Mouse (Mus musculus) urinary bladder, postnatal 4 days (tissue): Measurements from ENCODE around the gene Kidins220.
A peak's percentile ranks its signal among the peaks of the same experiment; 100 is the strongest.

Source experiments
- DNase-seq, 2 experiments: peaks; one replicate each; pipeline ENCODE4 v3.0.0; 2021 to 2022; ENCODE audit warnings: low spot score in 2 of 2

The Kidins220 gene

DNA sequence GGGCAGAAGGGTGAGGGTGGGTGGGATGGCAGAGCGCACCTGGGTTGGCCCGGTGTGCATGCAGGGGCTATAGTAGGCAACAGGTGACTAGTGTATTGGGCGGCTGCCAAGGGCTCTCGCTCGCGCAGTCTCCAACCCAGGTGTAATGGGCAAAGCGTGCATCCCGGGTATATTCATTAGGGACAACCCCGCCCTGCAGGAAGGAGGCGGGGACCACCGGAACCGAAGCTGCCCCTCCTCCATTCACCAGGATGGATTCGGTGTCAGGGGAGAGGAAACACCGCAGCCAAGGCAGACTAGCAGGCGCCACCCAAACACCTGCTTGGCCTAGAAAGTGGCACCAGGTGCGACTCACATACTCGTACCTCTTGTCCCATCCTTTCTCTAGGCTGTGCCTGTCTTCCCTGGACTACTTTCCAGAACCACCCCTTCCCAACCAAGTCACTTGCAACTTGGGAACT is 118.1 kb downstream of the Kidins220 start:
- peak; percentile 54 to 71 for DNase-seq

DNA sequence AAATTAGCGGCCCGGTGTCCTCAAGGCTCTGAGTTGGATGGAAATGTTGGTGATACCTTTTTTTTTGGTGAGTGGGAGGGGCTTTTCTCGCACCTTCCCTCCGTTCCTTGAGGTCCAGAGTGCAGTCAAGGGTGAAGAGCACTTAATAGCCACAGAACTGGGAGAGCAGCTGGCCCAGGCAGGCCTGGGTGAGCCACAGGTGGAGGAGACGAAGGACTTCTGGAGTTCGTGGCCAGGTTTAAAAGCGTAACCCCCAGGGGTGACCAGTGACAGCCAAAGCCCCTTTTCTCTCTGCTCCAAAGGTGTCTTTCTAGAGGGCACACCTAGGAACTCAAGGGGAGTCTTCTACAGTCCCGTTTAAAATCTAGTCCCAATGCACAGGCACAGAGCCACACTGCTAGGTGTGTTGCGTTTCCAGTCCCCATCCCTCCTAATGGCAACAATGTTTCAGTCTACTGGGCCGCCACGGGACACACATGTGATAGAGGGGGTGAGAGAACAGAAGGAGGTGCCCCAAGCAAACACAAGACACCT is 118.6 kb downstream of the Kidins220 start:
- no peak for DNase-seq

DNA sequence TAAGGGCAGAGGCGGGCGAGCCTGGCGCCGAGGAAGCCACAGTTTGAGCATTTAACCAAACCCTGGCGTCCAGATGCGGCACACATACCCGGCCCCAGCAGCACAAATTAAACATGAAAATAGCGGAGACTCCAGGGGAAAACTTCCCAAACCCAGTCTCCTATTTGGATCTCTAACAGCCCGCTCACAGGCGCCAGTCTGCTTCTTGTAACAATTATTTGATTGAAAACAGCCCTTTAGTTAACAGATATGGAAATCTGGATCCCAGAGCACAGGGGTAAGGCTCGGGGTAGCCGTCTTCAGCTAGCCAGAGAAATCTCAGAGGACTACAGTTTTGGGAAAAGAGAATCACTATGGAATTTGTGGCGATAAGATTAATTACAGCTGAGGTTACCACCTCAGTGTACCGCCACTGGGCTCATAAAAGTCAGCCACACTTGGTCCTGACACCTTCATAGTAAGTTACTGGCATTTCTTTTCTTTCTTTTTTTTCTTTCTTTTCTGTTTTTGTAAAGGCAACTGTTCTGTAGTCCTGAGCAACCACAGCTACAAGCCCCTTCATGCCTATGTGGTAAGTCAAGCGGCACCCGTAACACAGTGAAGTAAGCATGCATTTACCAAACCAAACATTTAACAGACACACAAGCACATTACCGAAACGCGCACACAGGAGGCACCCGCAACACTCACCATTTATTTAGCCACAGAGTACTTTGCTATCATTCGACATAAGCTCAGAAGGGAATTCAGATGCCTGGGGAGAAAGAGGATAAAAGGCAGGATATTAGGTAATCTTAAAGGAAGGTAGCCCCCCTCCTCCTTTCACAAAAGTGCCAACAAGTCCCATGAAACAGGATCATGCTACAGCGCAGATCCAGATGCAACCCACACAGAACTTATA is 120.1 kb downstream of the Kidins220 start:
- no peak for DNase-seq

DNA sequence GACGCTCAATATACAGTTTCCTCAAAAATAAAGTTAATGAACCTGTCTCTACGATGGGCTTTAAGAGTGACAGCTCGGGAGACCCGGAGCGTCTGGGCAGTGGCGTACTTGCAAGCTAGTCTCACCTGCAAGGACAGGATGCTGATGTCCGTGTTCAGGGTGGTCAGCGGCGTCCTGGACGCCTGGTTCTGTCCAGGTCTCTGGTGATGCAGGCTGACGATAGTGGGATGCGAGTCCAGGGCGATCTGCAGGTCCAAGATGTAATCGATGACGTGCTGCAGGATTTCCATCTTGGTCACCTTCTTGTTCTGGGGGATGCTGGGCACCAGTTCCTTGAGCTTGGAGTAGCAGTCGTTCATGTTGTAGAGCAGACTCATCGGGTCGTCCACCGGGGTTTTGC is 120.8 kb downstream of the Kidins220 start:
- no peak for DNase-seq

DNA sequence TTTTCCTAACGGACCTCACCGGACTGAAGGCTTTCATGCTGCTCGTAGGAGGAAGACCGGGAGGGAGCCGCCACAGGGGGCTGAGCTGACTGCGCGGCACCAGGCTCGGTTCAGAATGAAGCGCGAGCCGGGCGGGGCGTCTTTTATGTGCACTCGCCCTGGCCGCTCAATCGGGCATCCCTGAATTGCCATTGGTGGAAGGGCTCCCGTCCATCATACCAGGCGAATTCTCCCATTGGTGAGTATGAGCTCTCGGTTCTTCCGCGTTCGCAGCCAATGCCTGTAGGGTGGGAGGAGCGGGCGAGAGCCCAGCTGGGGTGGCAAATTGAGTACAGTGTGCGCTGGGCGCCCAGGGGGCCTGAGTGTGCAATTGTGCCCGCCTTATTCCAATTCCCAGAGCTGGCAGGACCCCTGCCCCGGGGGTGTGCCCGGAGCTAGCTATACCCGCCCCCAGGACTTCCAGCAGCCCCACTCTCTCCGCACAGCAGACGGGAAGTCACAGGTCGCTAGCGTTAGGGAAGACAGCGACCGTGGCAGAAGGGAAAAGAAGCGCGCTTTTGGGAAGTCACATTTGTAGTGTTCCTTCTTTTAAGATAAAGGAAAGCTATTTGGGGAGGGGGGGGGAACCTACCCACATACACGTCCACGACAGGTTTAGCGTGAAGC is 121.4 kb downstream of the Kidins220 start:
- DNase-seq, result peak; percentile 97 to 98

DNA sequence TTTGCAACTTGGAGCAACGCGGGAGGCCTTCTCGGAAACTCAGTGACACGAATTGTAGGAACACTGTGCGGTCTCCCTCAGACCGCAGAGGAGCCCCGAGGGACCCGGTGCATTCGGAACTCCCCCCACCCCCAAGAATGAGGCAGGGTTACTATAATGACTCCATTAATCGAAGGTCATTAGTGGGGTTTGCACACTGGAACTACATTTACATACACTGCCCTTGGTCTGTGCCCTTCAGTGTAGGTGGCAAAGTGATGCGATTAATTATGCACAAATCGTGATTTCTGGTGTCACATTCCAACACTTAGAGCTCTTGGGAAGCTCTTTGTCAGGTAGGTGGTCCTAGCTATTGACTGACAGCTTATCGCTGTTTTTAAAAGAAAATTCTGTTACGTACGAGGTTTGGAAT is 121.9 kb downstream of the Kidins220 start:
- no peak for DNase-seq

DNA sequence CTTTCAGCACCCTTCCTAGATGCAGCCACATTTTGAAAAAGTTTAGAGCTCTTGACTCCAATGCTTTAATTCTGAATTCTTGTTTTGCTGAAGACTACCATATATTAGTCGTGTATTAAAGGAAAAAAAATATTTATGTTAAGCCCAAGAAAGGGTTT is 122.2 kb downstream of the Kidins220 start, which contains the start of gene Id2:
TSS of gene Id2 (minus strand) at position 89 of the 158 bp plus-strand sequence.
- no peak for DNase-seq

DNA sequence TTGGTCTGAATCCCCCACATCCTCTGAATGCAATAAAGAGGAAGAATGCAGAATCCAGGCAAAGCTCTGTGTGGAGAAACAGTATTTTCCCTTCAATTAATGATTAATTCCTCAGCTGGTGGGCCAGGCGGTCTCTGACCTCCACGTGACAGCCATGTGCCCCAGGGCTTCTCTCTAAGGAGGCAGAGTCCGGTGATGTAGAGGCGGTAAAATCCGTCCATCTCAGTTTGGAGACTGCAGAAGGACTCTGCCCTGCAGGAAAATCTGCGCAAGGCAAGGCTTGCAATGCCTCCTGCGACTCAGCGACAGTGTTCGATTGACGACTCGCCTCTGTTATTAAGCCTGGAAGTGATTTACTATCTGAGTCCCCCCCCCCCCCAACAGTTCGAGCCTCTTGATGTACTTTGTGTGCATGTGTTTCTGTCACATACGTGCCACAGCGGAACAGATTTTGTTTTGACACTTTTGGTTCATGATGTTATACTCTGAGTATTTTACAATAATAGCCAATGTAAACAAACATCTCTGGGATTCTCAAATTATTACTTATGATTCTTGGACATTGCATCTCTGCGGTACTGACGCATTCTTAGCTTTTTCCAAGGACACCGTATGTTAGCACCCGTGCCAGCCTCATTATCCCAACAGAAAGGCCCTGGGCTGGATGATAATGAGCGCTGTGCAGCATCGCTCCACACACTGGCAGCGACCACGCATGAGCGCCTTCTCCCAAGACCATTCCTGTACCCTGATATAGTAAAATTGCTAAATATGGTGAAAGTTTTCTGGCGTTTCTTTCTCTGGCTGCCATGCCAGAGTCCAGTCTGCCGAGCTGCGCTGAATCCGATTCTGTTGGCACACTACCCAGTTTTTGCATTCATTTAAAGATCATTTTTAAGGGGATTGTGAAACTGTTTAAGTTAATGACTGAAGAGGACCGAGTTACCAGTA is 122.8 kb downstream of the Kidins220 start:
- DNase-seq, result peak in 1 of 2 experiments; percentile 46

DNA sequence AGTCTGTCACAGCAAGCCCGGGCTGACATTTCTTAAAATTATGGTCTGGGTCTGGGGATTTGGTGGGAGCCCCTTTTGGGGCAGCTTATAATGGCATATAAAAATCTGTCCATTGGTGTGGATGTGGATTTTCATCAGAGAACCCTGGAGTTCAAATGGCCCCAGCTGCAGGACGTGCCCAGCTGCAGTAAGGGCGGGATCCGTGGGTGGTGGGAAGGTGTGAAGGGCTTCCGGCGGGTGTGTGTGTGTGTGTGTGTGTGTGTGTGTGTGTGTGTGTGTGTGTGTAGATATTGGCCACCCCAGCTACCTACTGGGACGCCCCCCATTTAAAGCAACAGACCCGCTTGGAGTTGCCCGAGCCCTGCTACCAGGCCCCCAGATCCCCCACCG is 123.4 kb downstream of the Kidins220 start:
- no peak for DNase-seq

DNA sequence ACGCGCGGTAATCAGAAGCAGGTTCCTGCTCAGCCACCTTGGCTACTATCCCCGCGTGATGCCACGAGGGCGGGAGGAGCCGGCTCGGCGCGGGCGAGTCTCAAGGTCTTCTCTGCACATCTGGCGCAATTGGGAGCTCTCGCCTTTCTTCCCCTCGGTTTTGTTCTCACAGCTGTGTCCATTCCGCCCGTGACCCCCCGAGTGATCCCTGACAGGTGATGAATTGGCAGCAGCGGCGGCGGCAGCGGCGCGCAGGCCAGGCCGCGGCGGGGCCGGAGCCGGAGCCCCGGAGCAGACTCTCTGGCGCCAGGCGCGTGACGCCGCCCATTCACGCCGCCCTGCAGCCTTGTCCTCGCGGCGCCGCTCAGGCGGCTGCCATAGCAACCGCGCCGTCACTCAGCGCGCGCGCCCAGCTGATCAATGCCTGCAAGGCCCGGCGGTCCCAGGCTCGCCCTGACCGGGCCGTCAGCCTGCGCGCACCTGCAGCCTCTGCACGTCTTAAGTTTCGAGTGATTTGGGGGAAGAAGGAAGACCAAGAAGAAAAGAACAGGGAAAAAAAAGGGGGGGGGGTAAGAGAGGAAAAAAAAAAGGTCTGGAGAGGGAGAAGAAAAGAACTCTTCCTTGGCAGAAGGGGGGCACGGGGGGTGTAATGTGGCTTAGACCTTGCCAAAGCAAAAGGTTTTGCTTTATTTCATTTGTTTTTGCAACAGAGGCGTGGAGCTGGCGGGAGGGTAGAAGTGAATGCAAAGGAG is 124.0 kb downstream of the Kidins220 start:
- peak; percentile 94 to 96 for DNase-seq

DNA sequence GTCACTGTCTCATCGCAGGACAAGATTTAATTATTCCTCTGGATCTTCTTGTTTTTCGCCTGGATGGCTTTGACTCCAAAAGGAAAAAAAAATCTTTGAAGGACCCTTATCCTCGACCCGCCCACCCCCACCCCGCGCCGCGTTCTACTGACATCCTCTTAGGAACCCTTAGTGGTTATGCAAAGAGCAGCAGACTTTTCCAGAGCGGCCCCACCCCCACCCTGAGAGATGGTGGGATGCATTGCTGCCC is 124.5 kb downstream of the Kidins220 start:
- DNase-seq, result peak; percentile 64 to 74

DNA sequence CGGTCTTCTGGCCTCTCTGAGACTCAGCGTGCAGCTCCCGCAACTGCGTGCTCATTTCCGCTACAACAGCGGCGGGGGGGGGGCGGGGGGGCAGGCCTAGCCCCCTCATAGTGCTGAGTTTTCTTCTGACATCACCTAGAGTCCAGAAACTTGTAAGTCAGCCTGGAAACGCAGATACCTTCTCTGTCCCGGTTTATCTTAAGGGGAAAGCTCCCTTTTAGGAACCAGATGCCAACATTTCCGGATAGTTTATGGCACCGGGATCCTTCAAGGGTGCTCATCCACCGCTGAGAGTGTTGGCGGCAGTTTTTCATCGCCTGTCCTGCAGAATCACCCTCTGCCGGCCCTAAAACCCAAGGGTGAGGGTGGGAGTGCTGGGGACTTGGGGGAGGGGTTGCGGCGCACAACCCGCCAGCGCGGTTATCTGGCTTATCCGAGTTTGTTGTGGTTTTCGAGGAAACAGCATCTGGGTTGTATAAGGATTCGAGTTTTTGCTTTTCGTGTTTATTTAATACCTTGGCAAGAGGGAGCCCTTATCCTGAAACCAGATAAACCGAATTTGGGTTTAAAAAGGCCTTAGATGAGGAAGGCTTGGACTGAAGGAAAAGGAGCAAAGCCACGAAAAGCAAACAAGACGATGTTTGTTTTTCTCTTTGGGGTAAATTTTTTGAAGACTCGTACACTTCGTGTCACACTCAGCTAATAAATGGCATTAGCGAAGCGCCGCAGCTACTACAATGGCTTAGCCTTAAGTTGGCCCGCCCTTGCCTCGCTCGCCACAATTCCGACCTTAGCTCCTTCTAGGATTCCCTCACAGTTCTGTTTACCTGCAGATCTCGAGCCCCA is 125.1 kb downstream of the Kidins220 start:
- peak in 1 of 2 experiments; percentile 59 for DNase-seq

DNA sequence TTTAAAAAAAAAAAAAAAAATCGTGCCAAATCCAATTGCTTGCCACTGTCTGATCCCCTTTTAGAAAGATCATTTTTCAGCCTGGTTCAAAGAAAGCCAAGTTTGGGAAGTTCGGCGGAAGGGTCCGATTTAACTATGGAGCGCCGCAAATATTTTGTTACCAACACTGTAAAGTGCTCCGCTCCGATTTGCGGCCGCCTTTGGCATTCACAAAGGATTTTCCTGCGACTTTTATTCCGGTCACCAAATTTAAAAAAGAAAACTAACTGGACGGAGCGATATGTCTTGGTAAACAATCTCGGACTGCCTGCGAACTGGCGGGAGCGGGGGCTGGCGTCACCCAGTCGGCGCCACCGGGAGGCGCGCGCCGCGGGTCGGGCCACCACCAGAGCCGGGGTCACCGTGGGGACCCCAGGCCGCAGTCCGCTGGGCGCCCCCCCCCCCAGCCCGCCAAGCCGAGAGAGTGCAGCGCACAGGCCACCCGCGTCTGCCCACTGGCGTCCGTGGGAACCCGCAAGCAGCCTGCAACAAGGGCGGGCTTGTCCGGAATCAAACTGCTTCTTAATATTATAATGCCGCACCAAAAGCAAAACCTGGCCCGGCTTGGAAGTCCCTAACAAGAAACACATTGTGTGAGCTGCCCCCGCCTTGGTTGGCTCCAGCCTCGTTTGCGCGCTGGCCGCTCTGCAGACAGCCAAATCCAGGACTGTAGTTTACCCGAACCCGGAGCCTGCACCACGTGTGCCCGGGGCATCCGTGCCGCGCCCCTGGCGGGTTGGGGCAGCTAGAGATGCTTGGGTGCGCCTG is 125.9 kb downstream of the Kidins220 start:
- peak; percentile 71 to 73 for DNase-seq

DNA sequence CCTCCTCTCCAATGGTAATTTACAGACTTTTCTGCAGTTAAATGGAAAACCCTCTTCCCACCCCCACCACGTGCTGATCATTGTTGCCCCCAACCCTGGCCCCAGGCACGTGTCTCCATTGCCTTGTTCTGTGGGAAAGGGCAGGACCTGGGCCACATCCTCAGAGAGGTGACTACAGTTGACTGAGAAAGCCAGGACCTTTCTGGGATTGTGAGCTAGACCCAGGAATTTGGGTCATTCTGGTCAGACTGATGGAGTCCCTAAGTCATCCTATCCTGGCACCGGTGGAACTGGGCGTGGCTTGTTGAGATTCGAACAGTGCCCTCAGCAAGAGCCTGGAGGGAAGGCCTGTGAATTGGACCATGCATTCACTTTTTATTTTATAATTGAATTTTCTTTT is 126.7 kb downstream of the Kidins220 start:
- no peak for DNase-seq

DNA sequence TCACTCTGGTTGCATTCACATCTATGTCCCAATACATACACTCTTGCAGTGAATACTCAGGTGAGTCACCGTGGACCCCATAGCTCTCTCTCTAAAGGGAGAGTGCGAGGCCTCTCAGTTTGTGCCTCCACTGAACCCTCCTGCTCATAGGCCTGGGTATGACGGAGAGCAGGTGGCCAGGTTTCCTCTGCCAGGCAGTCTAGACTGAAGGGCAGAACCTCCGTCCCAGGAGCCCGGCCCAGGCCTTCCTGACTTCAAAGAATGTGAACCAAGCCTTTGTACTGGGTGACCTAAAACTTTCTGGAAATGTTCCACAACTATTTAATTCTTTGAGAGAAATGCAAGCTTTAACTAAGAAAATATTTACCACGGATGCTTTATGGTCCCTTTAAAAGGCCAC is 129.2 kb downstream of the Kidins220 start:
- DNase-seq, result no peak

DNA sequence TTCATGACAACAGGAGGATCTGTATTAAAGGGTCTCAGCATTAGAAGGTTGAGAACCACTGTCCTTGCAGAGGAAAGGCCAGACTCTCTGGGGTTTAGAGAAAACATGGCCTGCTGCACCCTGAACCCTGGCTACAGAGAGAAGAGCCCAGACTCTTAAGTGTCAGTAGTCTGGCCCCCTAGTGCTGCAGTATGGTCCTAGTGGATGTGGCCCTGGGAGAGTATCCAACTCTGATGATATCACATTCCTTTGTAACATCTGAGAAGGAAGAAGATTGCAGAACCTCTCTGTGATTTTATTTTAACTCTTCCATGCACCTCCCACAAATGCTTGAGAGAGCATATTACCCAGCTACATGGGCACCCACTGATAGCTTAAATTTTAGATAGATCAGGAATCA is 129.8 kb downstream of the Kidins220 start:
- DNase-seq, result no peak

DNA sequence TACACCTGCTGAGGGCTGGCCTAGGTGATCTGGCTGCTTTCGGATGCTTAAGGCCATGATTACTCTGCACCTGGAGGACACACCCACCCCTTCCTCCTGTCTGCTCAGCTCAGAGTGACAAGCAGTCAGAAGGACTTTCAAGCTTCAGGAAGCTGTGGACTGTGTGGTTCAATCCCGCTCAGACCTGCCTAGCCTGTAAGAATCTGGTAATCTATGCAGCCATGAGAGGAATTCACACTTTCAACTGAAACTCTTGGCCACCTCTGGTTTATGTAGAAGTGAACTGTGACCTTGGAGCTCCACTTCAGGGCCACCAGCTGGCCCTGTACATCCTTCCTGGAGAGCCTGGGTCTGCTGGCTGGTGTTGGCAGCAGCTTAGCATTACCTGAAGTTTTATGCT is 134.1 kb downstream of the Kidins220 start:
- DNase-seq, result no peak

DNA sequence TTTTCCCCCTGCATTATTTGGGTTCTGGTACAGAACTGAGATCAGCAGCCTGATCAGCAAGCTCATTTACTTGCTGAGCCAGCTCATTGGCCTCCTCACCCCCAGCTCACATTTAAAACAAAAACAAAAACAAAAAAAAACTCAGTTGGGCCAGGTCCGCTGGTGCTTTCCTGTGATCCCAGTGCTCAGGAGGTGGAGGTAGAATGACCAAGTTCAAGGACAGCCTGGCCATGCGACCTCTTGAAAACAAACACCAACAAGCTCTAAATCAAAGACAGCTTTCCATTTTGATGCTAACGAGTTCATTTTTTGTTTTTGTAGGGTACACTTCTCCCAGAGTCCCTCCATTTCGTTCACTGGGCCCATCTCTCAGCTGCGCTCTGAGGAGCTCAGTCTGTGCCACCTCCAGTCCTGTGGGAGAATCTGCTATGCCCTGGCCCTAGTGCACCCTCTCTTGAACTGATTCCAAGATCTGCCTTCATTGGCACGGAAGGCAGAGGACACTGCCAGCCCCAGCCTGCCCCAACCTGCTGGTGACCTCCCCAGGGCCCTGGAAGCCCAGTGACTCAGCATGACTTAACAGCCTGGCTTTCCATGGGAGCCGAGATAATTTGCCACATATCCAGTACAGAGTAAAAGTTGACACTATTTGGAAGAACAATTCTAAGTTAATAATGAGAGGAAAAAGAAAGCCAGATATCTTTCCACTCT is 135.4 kb downstream of the Kidins220 start:
- DNase-seq, result peak in 1 of 2 experiments; percentile 41

DNA sequence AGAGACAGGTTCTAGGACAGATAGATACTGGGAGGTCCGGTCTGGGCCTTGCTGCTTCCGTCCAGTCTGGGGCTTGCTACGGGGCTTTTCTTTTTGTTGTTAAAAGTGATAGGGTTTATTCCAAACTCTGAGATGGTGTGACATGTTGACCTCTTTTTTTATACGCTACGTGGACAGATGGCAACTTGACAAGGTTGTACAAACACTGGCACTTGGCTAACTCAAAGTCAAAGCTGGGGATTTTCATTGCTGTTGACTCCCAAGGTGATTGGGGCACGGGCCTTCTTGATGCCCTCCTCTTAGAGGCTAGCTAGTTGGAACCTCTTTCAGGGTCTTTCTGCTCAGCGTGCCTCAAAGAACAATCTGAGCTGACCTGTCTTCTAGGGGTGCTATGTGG is 136.0 kb downstream of the Kidins220 start:
- no peak for DNase-seq
